Mouse (Mus musculus) lung, embryonic 15.5 days (tissue): ENCODE results near the gene Rfx7. TPM values are rescaled to one million over a fixed set of nuclear protein-coding genes. Genes with fewer than 3 reads are reported as not detected.
A peak's percentile ranks its signal among the peaks of the same experiment; 100 is the strongest.

ENCODE experiments used
- ATAC-seq: fragments of 200-750 bp; cut with Nextera tagmentation; 2 replicates; pipeline ENCODE4 v1.8.0; 2017; ENCODE audit warnings: moderate number of reproducible peaks, borderline replicate concordance; ENCODE audit not compliant: low FRiP score, low TSS enrichment; ENCODE audit errors: extremely low read depth
- H3K27ac ChIP-seq: fragments of 300-500 bp; sonication (generic); 2 replicates; pipeline ENCODE4 v1.5.1; 2015; ENCODE audit warnings: moderate library complexity, mild to moderate bottlenecking, inconsistent platforms
- H3K27me3 ChIP-seq: fragments of 300-500 bp; sonication (generic); 2 replicates; pipeline ENCODE4 v1.6.1; 2015; ENCODE audit warnings: inconsistent platforms
- H3K36me3 ChIP-seq: fragments of 300-500 bp; sonication (generic); 2 replicates; pipeline ENCODE4 v1.6.1; 2015; ENCODE audit warnings: inconsistent platforms
- H3K4me1 ChIP-seq: fragments of 300-500 bp; sonication (generic); 2 replicates; pipeline ENCODE4 v1.6.1; 2015; ENCODE audit warnings: inconsistent platforms
- H3K4me2 ChIP-seq: fragments of 300-500 bp; sonication (generic); 2 replicates; pipeline ENCODE4 v1.6.1; 2015; ENCODE audit warnings: inconsistent platforms, mild to moderate bottlenecking, moderate library complexity
- H3K4me3 ChIP-seq: fragments of 300-500 bp; sonication (generic); 2 replicates; pipeline ENCODE4 v1.5.1; 2015; ENCODE audit warnings: mild to moderate bottlenecking, inconsistent platforms
- H3K9ac ChIP-seq: fragments of 300-500 bp; sonication (generic); 2 replicates; pipeline ENCODE4 v1.6.1; 2015; ENCODE audit warnings: inconsistent platforms
- H3K9me3 ChIP-seq: fragments of 300-500 bp; sonication (generic); 2 replicates; pipeline ENCODE4 v1.6.1; 2016; ENCODE audit warnings: inconsistent platforms
- WGBS: fragments of 180-500 bp; shearing (Covaris S2); methylation state at CpG from one replicate; pipeline ENCODE4 v1.1.7; 2015; 5-methylcytosine and 5-hydroxymethylcytosine counted together
- polyA plus RNA-seq: library from polyadenylated mRNA; unstranded; fragments of >200 nt; fragmentation: Nextera tagmentation; extraction: Ambion mirVana; gene quantifications from 2 replicates; pipeline ENCODE4 v1.2.1, GENCODE M21; 2015

Gene Rfx7
- polyA plus RNA-seq, 1 experiment from 2014 or later: 9.0 TPM

DNA sequence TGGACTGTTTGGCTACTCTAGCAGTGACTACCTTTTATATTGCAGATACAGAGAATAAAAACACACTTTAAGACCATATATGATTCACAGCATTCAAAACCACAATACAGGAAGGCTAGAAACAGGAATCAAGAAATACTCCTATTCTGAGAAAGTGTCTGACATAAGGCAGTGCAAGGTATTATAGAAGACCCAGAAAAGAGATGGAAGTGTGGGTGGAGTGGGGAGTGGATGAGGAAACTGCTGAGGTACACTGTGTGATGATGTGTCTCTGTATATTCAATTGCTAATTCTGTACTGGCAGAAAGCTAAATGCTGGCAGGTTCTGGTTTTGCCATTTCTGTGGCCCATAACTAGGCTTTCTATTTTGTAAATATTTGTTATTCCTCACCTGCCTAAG is 11.2 kb upstream of the Rfx7 start:
- no peak for ATAC-seq
- Histone ChIP-seq H3K27me3 (no peaks in the 10 kb centered on the region), H3K27ac (no peak overlapping the region), H3K9ac (no peak overlapping the region), H3K9me3 (no peaks in the 10 kb centered on the region), H3K4me3 (no peak overlapping the region), H3K4me1 (no peaks in the 10 kb centered on the region), H3K4me2 (no peak overlapping the region), H3K36me3 (no peaks in the 10 kb centered on the region)

DNA sequence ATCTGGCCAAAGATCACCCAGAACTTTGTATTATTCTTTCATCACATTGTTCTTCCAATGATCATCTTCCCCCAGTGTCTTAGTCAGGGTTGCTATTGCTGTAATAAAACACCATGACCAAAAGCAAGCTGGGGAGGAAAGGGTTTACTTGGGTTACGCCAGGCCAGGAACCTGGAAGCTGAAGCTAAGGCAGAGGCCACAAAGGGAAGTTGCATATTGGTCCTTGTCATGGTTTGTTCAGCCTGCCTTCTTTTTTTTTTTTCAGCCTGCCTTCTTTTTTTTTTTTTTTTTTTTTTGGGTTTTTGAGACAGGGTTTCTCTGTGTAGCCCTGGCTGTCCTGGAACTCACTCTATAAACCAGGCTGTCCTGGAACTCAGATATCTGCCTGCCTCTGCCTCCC is 5.9 kb upstream of the Rfx7 start:
- no peak for ATAC-seq
- Histone ChIP-seq H3K27ac (no peak overlapping the region), H3K4me3 (no peak overlapping the region), H3K36me3 (no peaks in the 10 kb centered on the region), H3K4me2 (no peak overlapping the region), H3K4me1 (peaks cover 9% of the 10 kb centered on the region), H3K9me3 (no peaks in the 10 kb centered on the region), H3K27me3 (no peaks in the 10 kb centered on the region), H3K9ac (no peak overlapping the region)
- 93% methylated on average over 1 of the region's 1 CpGs for WGBS

DNA sequence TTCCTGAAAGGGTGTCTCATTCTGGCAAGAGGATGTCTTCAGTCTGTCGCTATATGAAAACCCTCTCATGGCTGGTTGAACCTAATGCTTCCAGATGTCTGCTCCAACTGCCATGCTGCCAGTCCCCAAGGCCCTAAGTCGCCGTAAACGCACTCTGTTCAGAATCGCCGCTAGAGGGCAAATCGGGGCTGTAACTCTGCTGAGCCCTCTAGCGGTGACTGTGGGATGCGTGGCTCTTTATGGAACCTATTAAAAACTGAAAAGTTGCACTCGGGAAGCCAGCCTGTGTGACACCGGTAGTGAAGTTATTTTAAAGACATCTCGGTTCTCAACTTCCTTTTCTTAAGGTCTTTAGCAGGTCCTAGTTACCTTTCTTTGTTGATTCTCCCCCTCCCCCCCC is 1.8 kb upstream of the Rfx7 start:
- Histone ChIP-seq H3K9ac (no peak overlapping the region), H3K4me1 (peaks cover 12% of the 10 kb centered on the region), H3K4me3 (no peak overlapping the region), H3K27me3 (no peaks in the 10 kb centered on the region), H3K27ac (peak overlapping the region; percentile 100; the same call in 1 of the 2 replicates), H3K4me2 (peak overlapping the region; percentile 78), H3K9me3 (no peaks in the 10 kb centered on the region), H3K36me3 (no peaks in the 10 kb centered on the region)
- WGBS: under 1% methylated on average over 12 of the region's 12 CpGs
- no peak for ATAC-seq

DNA sequence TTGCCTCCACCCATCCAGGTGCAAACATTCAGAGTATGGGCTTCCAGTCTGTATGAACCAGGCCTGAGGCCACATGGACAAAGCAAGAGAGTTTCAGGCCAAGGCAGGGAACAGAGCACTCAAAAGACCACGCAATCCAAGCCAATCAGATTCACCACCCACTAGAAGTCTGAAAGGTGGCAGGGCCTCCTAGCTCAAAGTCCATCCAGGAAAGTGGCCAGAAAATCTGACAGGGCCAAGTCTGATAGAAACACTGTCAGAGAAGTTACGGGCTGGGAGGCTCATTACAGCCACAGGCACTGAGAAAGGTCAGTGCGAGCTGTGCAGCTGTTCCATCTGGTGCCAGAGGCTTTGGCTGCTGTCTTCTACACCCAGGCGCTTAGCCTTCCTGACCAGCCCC is 1.2 kb upstream of the Rfx7 start:
- Histone ChIP-seq H3K4me2 (peak overlapping the region; percentile 78), H3K9me3 (no peaks in the 10 kb centered on the region), H3K27ac (peak overlapping the region; percentile 100), H3K36me3 (no peaks in the 10 kb centered on the region), H3K4me1 (peaks cover 12% of the 10 kb centered on the region), H3K9ac (peak overlapping the region; percentile 98), H3K4me3 (peak overlapping the region; percentile 96), H3K27me3 (no peaks in the 10 kb centered on the region)
- ATAC-seq: no peak
- WGBS: 29% methylated on average over 4 of the region's 4 CpGs

DNA sequence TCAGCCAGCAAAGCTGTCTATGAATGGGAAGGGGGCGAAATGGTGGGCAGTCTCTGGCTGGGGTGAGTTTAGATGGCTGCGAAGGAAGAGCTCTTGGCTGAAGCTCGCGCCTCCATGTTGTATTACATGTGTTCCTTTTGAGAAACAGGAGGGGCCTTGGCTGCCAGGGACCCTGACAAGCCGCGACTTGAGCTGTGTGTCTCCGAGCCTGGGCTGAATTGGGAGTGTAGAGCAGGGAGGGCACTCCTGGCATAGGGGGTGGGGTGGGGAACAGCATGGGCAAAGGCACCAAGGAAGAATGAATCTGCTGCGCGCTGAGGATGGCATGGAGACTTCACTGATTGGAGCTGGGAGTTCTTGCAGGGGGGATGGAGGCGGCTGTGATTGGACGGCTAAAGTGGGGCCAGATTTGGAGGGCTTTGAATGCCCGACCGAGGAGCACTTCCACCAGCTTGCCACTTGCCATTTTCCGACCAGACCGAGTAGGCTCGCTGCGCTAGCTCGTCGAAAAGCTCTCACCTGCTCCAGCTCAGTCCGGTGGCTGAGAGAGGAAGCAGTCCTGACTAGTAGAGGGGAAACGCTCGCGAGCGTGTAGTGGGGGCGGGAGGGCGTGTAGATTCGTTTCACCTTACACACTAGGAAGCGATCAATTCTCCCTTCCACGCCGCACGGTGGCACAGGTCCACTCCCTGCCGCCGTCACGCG is 597 bp upstream of the Rfx7 start:
- 1% methylated on average over 27 of the region's 35 CpGs for WGBS
- peak overlapping the region; percentile 78 for H3K4me2 ChIP-seq
- peak overlapping the region; percentile 100 for H3K27ac ChIP-seq
- H3K9ac ChIP-seq: peak overlapping the region; percentile 98
- H3K9me3 ChIP-seq: no peaks in the 10 kb centered on the region
- H3K27me3 ChIP-seq: no peaks in the 10 kb centered on the region
- H3K4me3 ChIP-seq: peak overlapping the region; percentile 96
- H3K36me3 ChIP-seq: no peaks in the 10 kb centered on the region
- ATAC-seq: peak; percentile 88
- H3K4me1 ChIP-seq: peaks cover 12% of the 10 kb centered on the region

DNA sequence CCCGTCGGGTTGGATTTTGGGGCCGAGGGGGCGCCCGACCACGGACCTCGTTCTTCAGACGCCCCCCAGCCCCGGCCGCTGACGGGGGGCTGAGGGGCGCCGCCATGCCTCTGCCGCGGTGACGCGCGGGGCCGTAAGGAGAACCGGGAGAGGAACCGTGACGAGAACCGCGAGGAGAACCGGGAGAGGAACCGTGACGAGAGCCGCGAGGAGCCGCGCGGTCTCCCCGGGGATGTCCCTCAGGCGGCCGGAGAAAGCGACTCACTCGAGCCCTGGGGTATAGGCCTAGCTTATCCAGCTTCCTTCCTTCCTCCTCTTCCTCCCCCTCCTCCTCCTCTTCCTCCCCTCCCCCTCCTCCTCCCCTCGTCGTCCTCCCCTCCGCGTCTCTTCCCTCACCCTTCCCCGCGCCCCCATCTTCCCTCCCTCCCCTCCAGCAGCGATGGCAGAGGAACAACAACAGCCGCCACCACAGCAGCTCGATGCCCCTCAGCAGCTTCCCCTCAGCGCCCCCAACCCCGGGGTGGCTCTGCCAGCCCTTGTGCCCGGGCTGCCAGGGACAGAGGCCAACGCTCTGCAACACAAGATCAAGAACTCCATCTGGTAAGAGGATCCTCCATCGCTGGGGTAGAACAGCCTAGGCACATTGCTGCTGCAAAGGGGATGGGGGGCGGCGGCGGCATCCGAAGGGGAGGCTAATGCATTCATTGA is 495 bp downstream of the Rfx7 start:
- H3K9me3 ChIP-seq: no peaks in the 10 kb centered on the region
- no peaks in the 10 kb centered on the region for H3K27me3 ChIP-seq
- peak overlapping the region; percentile 78 for H3K4me2 ChIP-seq
- peak overlapping the region; percentile 96 for H3K4me3 ChIP-seq
- H3K9ac ChIP-seq: peak overlapping the region; percentile 98
- under 1% methylated on average over 53 of the region's 55 CpGs for WGBS
- peak; percentile 43; the same call in 1 of the 2 replicates for ATAC-seq
- no peaks in the 10 kb centered on the region for H3K36me3 ChIP-seq
- peaks cover 12% of the 10 kb centered on the region for H3K4me1 ChIP-seq
- peak overlapping the region; percentile 100 for H3K27ac ChIP-seq

DNA sequence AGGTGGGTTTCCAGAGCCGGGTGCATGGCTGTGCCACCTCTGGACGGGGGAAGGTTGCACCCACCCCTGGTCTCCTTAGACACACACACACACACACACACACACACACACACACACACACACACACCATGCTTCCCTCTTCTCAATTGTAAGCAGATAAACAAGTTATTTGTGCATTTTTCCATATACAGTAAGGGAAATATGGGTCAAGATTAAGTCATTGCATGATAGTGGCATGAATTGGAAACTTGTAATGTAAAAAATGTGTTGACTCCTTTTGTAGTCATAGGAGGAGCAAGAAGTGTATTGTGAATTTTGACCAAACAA is 1.0 kb downstream of the Rfx7 start:
- ATAC-seq: no peak
- Histone ChIP-seq H3K4me1 (peaks cover 12% of the 10 kb centered on the region), H3K9me3 (no peaks in the 10 kb centered on the region), H3K36me3 (no peaks in the 10 kb centered on the region), H3K4me3 (peak overlapping the region; percentile 96), H3K4me2 (peak overlapping the region; percentile 78), H3K27me3 (no peaks in the 10 kb centered on the region), H3K27ac (peak overlapping the region; percentile 100), H3K9ac (peak overlapping the region; percentile 98)
- 0% methylated on average over 2 of the region's 2 CpGs for WGBS

DNA sequence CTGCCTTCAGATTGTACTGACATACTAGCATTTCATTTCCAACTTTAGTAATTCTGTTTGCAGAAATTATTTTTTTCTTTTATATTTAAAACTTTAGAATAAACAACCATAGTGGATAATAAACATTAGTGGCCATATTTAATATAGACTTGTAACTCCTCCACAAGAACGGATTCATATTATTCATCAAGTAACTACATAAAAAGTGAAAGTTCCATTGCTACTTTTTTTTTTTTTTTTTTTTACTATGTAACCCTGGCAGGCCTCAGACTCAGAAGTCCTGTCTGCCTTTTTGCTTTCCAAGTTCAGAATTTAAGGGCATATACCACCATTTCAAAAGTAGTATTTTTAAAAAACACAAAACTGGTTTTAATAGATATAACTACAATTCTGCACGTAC is 2.9 kb downstream of the Rfx7 start:
- Histone ChIP-seq H3K27ac (no peak overlapping the region), H3K4me1 (peaks cover 12% of the 10 kb centered on the region), H3K9me3 (no peaks in the 10 kb centered on the region), H3K9ac (no peak overlapping the region), H3K27me3 (no peaks in the 10 kb centered on the region), H3K4me2 (no peak overlapping the region), H3K36me3 (no peaks in the 10 kb centered on the region), H3K4me3 (no peak overlapping the region)
- ATAC-seq: no peak
- 74% methylated on average over 2 of the region's 2 CpGs for WGBS

DNA sequence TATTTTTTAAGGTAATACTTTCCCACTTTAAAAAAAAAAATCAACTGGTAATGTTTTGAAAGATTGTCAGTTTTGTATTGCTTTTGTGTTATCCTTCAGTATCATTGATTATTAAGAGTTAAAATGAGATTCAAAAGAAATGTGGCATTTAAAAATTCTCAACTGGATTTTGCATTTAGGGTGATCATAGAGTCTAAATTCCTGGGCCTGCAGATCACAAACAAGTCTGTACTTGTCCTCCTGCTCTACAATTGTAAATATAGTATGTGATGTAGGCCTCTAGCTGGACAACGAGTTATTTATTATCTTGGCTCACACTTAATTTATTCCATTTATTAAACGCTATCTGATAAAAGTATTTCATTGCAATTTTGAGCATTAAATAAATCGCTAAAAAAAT is 3.4 kb downstream of the Rfx7 start:
- Histone ChIP-seq H3K9ac (no peak overlapping the region), H3K4me2 (no peak overlapping the region), H3K27me3 (no peaks in the 10 kb centered on the region), H3K4me1 (peaks cover 10% of the 10 kb centered on the region), H3K4me3 (no peak overlapping the region), H3K9me3 (no peaks in the 10 kb centered on the region), H3K36me3 (no peaks in the 10 kb centered on the region), H3K27ac (no peak overlapping the region)
- WGBS: 60% methylated on average over 3 of the region's 3 CpGs
- no peak for ATAC-seq

DNA sequence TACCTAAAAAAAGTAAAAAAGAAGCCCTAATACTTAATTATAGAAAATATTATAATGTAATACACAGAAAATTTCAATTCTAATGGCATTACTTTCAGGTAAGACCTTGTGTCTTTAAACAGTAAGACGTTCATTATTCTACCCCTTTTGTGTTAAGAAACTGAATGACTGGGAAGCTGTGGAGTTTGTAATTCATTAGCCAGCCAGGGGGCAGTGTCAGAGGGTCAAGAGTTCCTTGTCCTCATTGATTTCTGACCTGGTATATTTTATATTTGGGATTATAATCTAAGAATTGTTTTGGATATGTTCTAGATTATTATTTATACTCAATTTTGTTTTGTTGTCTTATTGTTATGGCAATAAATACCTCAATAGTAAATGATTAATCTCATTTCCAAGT is 5.0 kb downstream of the Rfx7 start:
- ATAC-seq: no peak
- WGBS: 56% methylated on average over 1 of the region's 1 CpGs

DNA sequence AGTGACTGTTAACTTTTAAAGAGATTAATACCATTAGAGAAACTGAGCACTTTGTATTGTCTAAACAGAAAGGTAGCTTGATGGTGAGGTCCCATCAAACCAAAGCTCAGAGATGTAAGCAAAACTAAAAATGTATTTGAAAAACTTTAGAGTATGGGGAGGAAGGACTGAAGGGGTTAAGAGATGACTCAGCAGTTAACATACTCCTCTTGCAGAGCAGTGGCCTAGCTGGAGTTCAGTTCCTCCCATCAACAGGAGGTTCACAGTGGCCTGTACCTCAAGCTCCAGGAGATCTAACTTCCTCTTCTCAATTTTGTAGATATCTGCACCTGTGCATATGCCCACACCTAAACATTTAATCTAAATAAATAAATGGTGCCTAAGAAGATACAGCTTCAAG is 11.6 kb downstream of the Rfx7 start:
- H3K4me2 ChIP-seq: no peak overlapping the region
- H3K4me1 ChIP-seq: no peaks in the 10 kb centered on the region
- no peaks in the 10 kb centered on the region for H3K36me3 ChIP-seq
- H3K9me3 ChIP-seq: no peaks in the 10 kb centered on the region
- H3K27me3 ChIP-seq: no peaks in the 10 kb centered on the region
- no peak overlapping the region for H3K9ac ChIP-seq
- H3K27ac ChIP-seq: no peak overlapping the region
- H3K4me3 ChIP-seq: no peak overlapping the region
- no peak for ATAC-seq

More for the DNA sequence above, 5.0 kb downstream of the Rfx7 start:
- Histone ChIP-seq H3K27me3 (no peaks in the 10 kb centered on the region), H3K4me2 (no peak overlapping the region), H3K27ac (no peak overlapping the region), H3K9ac (no peak overlapping the region), H3K36me3 (no peaks in the 10 kb centered on the region), H3K4me1 (no peaks in the 10 kb centered on the region), H3K4me3 (no peak overlapping the region), H3K9me3 (no peaks in the 10 kb centered on the region)

DNA sequence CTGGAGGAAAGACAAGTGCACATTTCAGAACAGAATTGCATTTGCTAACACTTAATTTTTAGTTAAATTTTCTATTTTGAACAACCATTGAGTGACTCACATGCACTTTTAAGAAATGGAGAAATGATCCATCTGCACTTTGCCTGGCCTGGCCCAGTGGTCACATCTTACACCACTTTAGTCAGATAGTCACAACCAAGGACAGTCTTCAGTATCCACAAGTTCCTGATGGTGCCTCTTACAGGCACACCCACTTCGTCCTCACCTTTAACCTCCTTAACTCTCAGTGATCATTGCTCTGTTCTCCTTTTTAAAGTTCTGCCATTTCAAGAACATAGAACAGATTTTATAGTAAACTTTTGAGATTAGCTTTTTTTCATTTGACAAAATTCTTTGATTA is 26.7 kb downstream of the Rfx7 start:
- H3K4me3 ChIP-seq: no peak overlapping the region
- H3K9me3 ChIP-seq: no peaks in the 10 kb centered on the region
- no peak overlapping the region for H3K27ac ChIP-seq
- ATAC-seq: no peak
- H3K27me3 ChIP-seq: no peaks in the 10 kb centered on the region
- no peaks in the 10 kb centered on the region for H3K4me1 ChIP-seq
- WGBS: 77% methylated on average over 1 of the region's 1 CpGs
- H3K9ac ChIP-seq: no peak overlapping the region
- H3K36me3 ChIP-seq: no peaks in the 10 kb centered on the region
- no peak overlapping the region for H3K4me2 ChIP-seq
